Comparison of ENCODE assay signal across 20 mouse cellular contexts in the genomic region with DNA sequence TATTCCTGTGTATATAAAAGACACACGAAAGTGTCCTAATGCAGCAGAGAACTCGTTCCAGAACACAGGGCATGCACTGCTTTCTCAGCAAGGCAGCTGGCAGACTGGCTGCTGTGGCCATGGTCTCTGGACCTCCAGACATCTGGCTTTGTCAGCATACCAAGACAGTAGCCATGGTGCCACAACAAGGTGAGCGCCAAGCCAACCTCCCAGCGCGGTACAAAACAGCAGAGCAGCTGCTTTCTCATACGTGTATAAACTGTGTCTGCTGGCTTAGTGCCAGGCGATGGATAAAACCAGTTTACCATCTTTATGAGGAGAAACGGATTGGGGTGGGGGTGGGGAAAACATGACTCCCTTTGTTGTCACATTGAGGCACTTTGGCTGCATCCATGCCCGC. TPM values are rescaled to one million over a fixed set of nuclear protein-coding genes. Genes with fewer than 3 reads are reported as not detected.
DNase-seq lines count a peak whose midpoint lies in the region; ATAC-seq lines count a peak whose summit lies in the region.
"Had no signal": no experiment of that assay in that cellular context is flagged by ENCODE, and none has a peak within 500 bp of the region (broad histone marks: within the 10 kb centered on the region; RNA-seq: fewer than 3 reads in every experiment).

No protein-coding gene starts in this region.

- peak; percentile 56 for DNase-seq in hindbrain, embryonic 14.5 days (ENCODE audit: low spot score)
- DNase-seq in hindbrain, embryonic 10.5 days (ENCODE audit: low spot score) = no peak
- DNase-seq in liver = no peak
- no peak for DNase-seq in urinary bladder, adult 18-20 months (ENCODE audit: low spot score in 2 of 2)
- DNase-seq: adrenal gland, adult 8-10 months; cerebellum, adult 11-12 months; cerebellum, postnatal 25 days; gastrocnemius, postnatal 10 days; heart, adult 18-20 months; right cerebral cortex, postnatal 4 days; thymus, postnatal 4 days had no signal

- no peak overlapping the region for H3K27ac ChIP-seq in hindbrain, embryonic 14.5 days
- H3K27ac ChIP-seq in hindbrain, embryonic 10.5 days = no peak overlapping the region
- H3K27ac ChIP-seq in liver, embryonic 12.5 days = 0 out of 2 replicates have a peak overlapping the region, but pooled peaks have one; percentile 33
- H3K27ac ChIP-seq in neural tube, embryonic 12.5 days = no peak overlapping the region
- H3K27ac ChIP-seq in neural tube, embryonic 15.5 days (replicated peaks) = no peak overlapping the region
- H3K27ac ChIP-seq: heart, embryonic 15.5 days; lung, embryonic 15.5 days; macrophage; neural tube, embryonic 13.5 days had no signal

- no peaks in the 10 kb centered on the region for H3K9me3 ChIP-seq in hindbrain, embryonic 14.5 days (ENCODE audit: control insufficient read depth, low read length)
- no peaks in the 10 kb centered on the region for H3K9me3 ChIP-seq in hindbrain, embryonic 10.5 days
- H3K9me3 ChIP-seq in liver, embryonic 12.5 days (replicated peaks) = no peaks in the 10 kb centered on the region
- H3K9me3 ChIP-seq in neural tube, embryonic 12.5 days = no peaks in the 10 kb centered on the region
- no peaks in the 10 kb centered on the region for H3K9me3 ChIP-seq in neural tube, embryonic 15.5 days (replicated peaks)
- H3K9me3 ChIP-seq: heart, embryonic 15.5 days; lung, embryonic 15.5 days; neural tube, embryonic 13.5 days had no signal

- no peaks in the 10 kb centered on the region for H3K36me3 ChIP-seq in hindbrain, embryonic 14.5 days (replicated peaks; ENCODE audit: control insufficient read depth, insufficient read depth)
- no peaks in the 10 kb centered on the region for H3K36me3 ChIP-seq in hindbrain, embryonic 10.5 days
- H3K36me3 ChIP-seq in liver, embryonic 12.5 days = no peaks in the 10 kb centered on the region
- H3K36me3 ChIP-seq in neural tube, embryonic 12.5 days = no peaks in the 10 kb centered on the region
- no peaks in the 10 kb centered on the region for H3K36me3 ChIP-seq in neural tube, embryonic 15.5 days
- H3K36me3 ChIP-seq: heart, embryonic 15.5 days; lung, embryonic 15.5 days; neural tube, embryonic 13.5 days had no signal

- no peak overlapping the region for H3K4me3 ChIP-seq in hindbrain, embryonic 14.5 days (replicated peaks; ENCODE audit: low read length)
- H3K4me3 ChIP-seq in hindbrain, embryonic 10.5 days = no peak overlapping the region
- H3K4me3 ChIP-seq in liver, embryonic 12.5 days = no peak overlapping the region
- no peak overlapping the region for H3K4me3 ChIP-seq in neural tube, embryonic 12.5 days
- H3K4me3 ChIP-seq in neural tube, embryonic 15.5 days (replicated peaks) = no peak overlapping the region
- H3K4me3 ChIP-seq: erythroblast, embryonic 14.5 days; heart, embryonic 15.5 days; lung, embryonic 15.5 days; neural tube, embryonic 13.5 days had no signal

- no peak overlapping the region for H3K9ac ChIP-seq in hindbrain, embryonic 14.5 days
- H3K9ac ChIP-seq in liver, embryonic 12.5 days = no peak overlapping the region
- H3K9ac ChIP-seq in neural tube, embryonic 12.5 days = no peak overlapping the region
- H3K9ac ChIP-seq in neural tube, embryonic 15.5 days (replicated peaks) = no peak overlapping the region
- H3K9ac ChIP-seq: heart, embryonic 15.5 days; lung, embryonic 15.5 days; neural tube, embryonic 13.5 days had no signal

- H3K4me1 ChIP-seq in hindbrain, embryonic 14.5 days (replicated peaks; ENCODE audit: control insufficient read depth, insufficient read depth, low read length) = peaks cover 7% of the 10 kb centered on the region
- H3K4me1 ChIP-seq in hindbrain, embryonic 10.5 days (replicated peaks) = peaks cover 17% of the 10 kb centered on the region
- peaks cover 61% of the 10 kb centered on the region for H3K4me1 ChIP-seq in liver, embryonic 12.5 days
- peaks cover 22% of the 10 kb centered on the region for H3K4me1 ChIP-seq in neural tube, embryonic 12.5 days
- H3K4me1 ChIP-seq in neural tube, embryonic 15.5 days = peaks cover 14% of the 10 kb centered on the region
- H3K4me1 ChIP-seq: heart, embryonic 15.5 days had no signal

- no peak for ATAC-seq in hindbrain, embryonic 14.5 days (ENCODE audit: low FRiP score)
- no peak for ATAC-seq in liver, embryonic 12.5 days
- ATAC-seq in neural tube, embryonic 12.5 days (ENCODE audit: low FRiP score, low read depth) = peak; percentile 6; the same call in 1 of the 2 replicates
- no peak for ATAC-seq in neural tube, embryonic 15.5 days (ENCODE audit: low FRiP score)
- ATAC-seq: midbrain, embryonic 16.5 days had no signal

- no peak overlapping the region for H3K4me2 ChIP-seq in hindbrain, embryonic 14.5 days (replicated peaks)
- H3K4me2 ChIP-seq in liver, embryonic 12.5 days = no peak overlapping the region
- no peak overlapping the region for H3K4me2 ChIP-seq in neural tube, embryonic 12.5 days (replicated peaks)
- no peak overlapping the region for H3K4me2 ChIP-seq in neural tube, embryonic 15.5 days
- H3K4me2 ChIP-seq: heart, embryonic 15.5 days; lung, embryonic 15.5 days; neural tube, embryonic 13.5 days had no signal

- H3K27me3 ChIP-seq in hindbrain, embryonic 14.5 days (ENCODE audit: control insufficient read depth, insufficient read depth, low read length) = no peaks in the 10 kb centered on the region
- H3K27me3 ChIP-seq in hindbrain, embryonic 10.5 days (ENCODE audit: insufficient read depth, poor library complexity, severe bottlenecking) = no peaks in the 10 kb centered on the region
- no peaks in the 10 kb centered on the region for H3K27me3 ChIP-seq in liver, embryonic 12.5 days (replicated peaks)
- H3K27me3 ChIP-seq in neural tube, embryonic 12.5 days (replicated peaks) = no peaks in the 10 kb centered on the region
- no peaks in the 10 kb centered on the region for H3K27me3 ChIP-seq in neural tube, embryonic 15.5 days (replicated peaks)
- H3K27me3 ChIP-seq: heart, embryonic 15.5 days; lung, embryonic 15.5 days; neural tube, embryonic 13.5 days had no signal

- WGBS in hindbrain, embryonic 14.5 days = 51% methylated on average over 9 of the region's 9 CpGs
- 84% methylated on average over 9 of the region's 9 CpGs for WGBS in hindbrain, embryonic 10.5 days
- WGBS in liver, embryonic 12.5 days (ENCODE audit: insufficient replicate concordance) = 86% methylated on average over 9 of the region's 9 CpGs
- 65% methylated on average over 9 of the region's 9 CpGs for WGBS in neural tube, embryonic 12.5 days
- WGBS in neural tube, embryonic 15.5 days = 47% methylated on average over 9 of the region's 9 CpGs

RNA-seq across cellular contexts. Expression of a gene that starts 25.5 kb away (rescaled TPM):
- 10.6 TPM in 2 replicates for polyA plus RNA-seq in hindbrain, embryonic 14.5 days (2014; fragmentation: Nextera tagmentation; extraction: Ambion mirVana)
- polyA plus RNA-seq in hindbrain, embryonic 10.5 days (2016; fragmentation: Nextera tagmentation; extraction: Ambion mirVana) = 0.62 and 0.71 TPM in 2 replicates
- polyA plus RNA-seq in liver, embryonic 12.5 days (2016; fragmentation: Nextera tagmentation; extraction: Ambion mirVana) = 0.67 and 0.74 TPM in 2 replicates
- polyA plus RNA-seq in neural tube, embryonic 12.5 days (2016; fragmentation: Nextera tagmentation; extraction: Ambion mirVana) = 1.5 and 1.6 TPM in 2 replicates
- 9.3 and 11.9 TPM in 2 replicates for polyA plus RNA-seq in neural tube, embryonic 15.5 days (2015; fragmentation: Nextera tagmentation; extraction: Ambion mirVana)
- polyA plus RNA-seq: macrophage had no signal

RNA-seq across cellular contexts. Expression of a gene that starts 40.8 kb away (rescaled TPM):
- 38.9 and 39.1 TPM in 2 replicates for polyA plus RNA-seq in hindbrain, embryonic 14.5 days (2014; fragmentation: Nextera tagmentation; extraction: Ambion mirVana)
- 20.3 and 21.2 TPM in 2 replicates for polyA plus RNA-seq in hindbrain, embryonic 10.5 days (2016; fragmentation: Nextera tagmentation; extraction: Ambion mirVana)
- 20.7 and 23.8 TPM in 2 replicates for polyA plus RNA-seq in liver, embryonic 12.5 days (2016; fragmentation: Nextera tagmentation; extraction: Ambion mirVana)
- 21.0 and 22.9 TPM in 2 replicates for polyA plus RNA-seq in neural tube, embryonic 12.5 days (2016; fragmentation: Nextera tagmentation; extraction: Ambion mirVana)
- 37.6 and 40.3 TPM in 2 replicates for polyA plus RNA-seq in neural tube, embryonic 15.5 days (2015; fragmentation: Nextera tagmentation; extraction: Ambion mirVana)

RNA-seq across cellular contexts. Expression of a gene that starts 40.9 kb away (rescaled TPM):
- polyA plus RNA-seq in hindbrain, embryonic 14.5 days (2014; fragmentation: Nextera tagmentation; extraction: Ambion mirVana) = 11.1 and 13.6 TPM in 2 replicates
- 12.8 and 17.2 TPM in 2 replicates for polyA plus RNA-seq in hindbrain, embryonic 10.5 days (2016; fragmentation: Nextera tagmentation; extraction: Ambion mirVana)
- polyA plus RNA-seq in liver, embryonic 12.5 days (2016; fragmentation: Nextera tagmentation; extraction: Ambion mirVana) = 19.8 and 20.6 TPM in 2 replicates
- polyA plus RNA-seq in neural tube, embryonic 12.5 days (2016; fragmentation: Nextera tagmentation; extraction: Ambion mirVana) = 12.0 and 12.8 TPM in 2 replicates
- polyA plus RNA-seq in neural tube, embryonic 15.5 days (2015; fragmentation: Nextera tagmentation; extraction: Ambion mirVana) = 12.6 and 13.4 TPM in 2 replicates
